Mouse (Mus musculus): ENCODE measurements around the gene Ccr6. TPM values are rescaled to one million over a fixed set of nuclear protein-coding genes. Genes with fewer than 3 reads are reported as not detected.
A peak's percentile ranks its signal among the peaks of the same experiment; 100 is the strongest.
"Not testable (repeated sequence)": the region's sequence is repeated elsewhere in the genome, so short reads cannot be mapped to it uniquely, and the experiment has no call there.

Gene Ccr6
- not detected in 2 replicates for polyA plus RNA-seq (2014; fragmentation: Nextera tagmentation; extraction: Ambion mirVana)

GRCm38 (mm10) chr17:8235743-8236142 is at the start of gene Ccr6:
TSS of gene Ccr6 (plus strand) at chr17:8236043.
- Histone ChIP-seq H3K9me3 (ENCODE audit: control insufficient read depth, low read length) (no peaks in the 10 kb centered on the region), H3K27me3 (replicated peaks; ENCODE audit: control insufficient read depth, insufficient read depth, low read length) (0 out of 2 replicates have a peak, but pooled peaks cover 3% of the 10 kb centered on the region), H3K36me3 (ENCODE audit: control insufficient read depth, insufficient read depth, low read length) (no peaks in the 10 kb centered on the region), H3K27ac (ENCODE audit: low read depth, low read length) (no peak within 1 kb of the TSS), H3K9ac (ENCODE audit: low read depth, low read length) (no peak within 1 kb of the TSS), H3K4me1 (replicated peaks; ENCODE audit: control insufficient read depth, insufficient read depth, low read length) (no peaks in the 10 kb centered on the region), H3K4me3 (ENCODE audit: low read depth, low read length) (no peak within 1 kb of the TSS), H3K4me2 (no peak within 1 kb of the TSS)
- ATAC-seq (replicated peaks; ENCODE audit: low FRiP score) (no peak), DNase-seq (ENCODE audit: low spot score) (no peak)
- WGBS = 50% methylated on average over 3 of the region's 3 CpGs

- ATAC-seq (replicated peaks; ENCODE audit: low FRiP score) (no peak), DNase-seq (ENCODE audit: low spot score) (no peak)
- WGBS = 92% methylated on average over 8 of the region's 8 CpGs
- H3K36me3 ChIP-seq (ENCODE audit: control insufficient read depth, insufficient read depth, low read length) = peaks cover 31% of the 10 kb centered on the region; the same call in 1 of the 2 replicates
- H3K9ac ChIP-seq (ENCODE audit: low read depth, low read length) = no peak overlapping the region
- no peak overlapping the region for H3K4me2 ChIP-seq
- no peaks in the 10 kb centered on the region for H3K9me3 ChIP-seq (ENCODE audit: control insufficient read depth, low read length)
- no peaks in the 10 kb centered on the region for H3K27me3 ChIP-seq (replicated peaks; ENCODE audit: control insufficient read depth, insufficient read depth, low read length)
- no peak overlapping the region for H3K27ac ChIP-seq (ENCODE audit: low read depth, low read length)
- H3K4me3 ChIP-seq (ENCODE audit: low read depth, low read length) = no peak overlapping the region
- no peaks in the 10 kb centered on the region for H3K4me1 ChIP-seq (replicated peaks; ENCODE audit: control insufficient read depth, insufficient read depth, low read length)
Measured at GRCm38 (mm10) chr17:8193678-8194077, 42.2 kb upstream of the Ccr6 start.

- H3K4me1 ChIP-seq (replicated peaks; ENCODE audit: control insufficient read depth, insufficient read depth, low read length) = no peaks in the 10 kb centered on the region
- H3K27ac ChIP-seq (ENCODE audit: low read depth, low read length) = no peak overlapping the region
- no peaks in the 10 kb centered on the region for H3K9me3 ChIP-seq (ENCODE audit: control insufficient read depth, low read length)
- H3K27me3 ChIP-seq (replicated peaks; ENCODE audit: control insufficient read depth, insufficient read depth, low read length) = no peaks in the 10 kb centered on the region
- H3K4me2 ChIP-seq = no peak overlapping the region
- DNase-seq (ENCODE audit: low spot score) = no peak
- H3K9ac ChIP-seq (ENCODE audit: low read depth, low read length) = no peak overlapping the region
- peaks cover 22% of the 10 kb centered on the region; the same call in 1 of the 2 replicates for H3K36me3 ChIP-seq (ENCODE audit: control insufficient read depth, insufficient read depth, low read length)
- no peak for ATAC-seq (replicated peaks; ENCODE audit: low FRiP score)
- H3K4me3 ChIP-seq (ENCODE audit: low read depth, low read length) = no peak overlapping the region
- WGBS = 88% methylated on average over 8 of the region's 8 CpGs
Measured at GRCm38 (mm10) chr17:8195685-8196376, 40.0 kb upstream of the Ccr6 start.

GRCm38 (mm10) chr17:8197652-8198051 is 38.2 kb upstream of the Ccr6 start:
- Histone ChIP-seq H3K9ac (ENCODE audit: low read depth, low read length) (no peak overlapping the region), H3K9me3 (ENCODE audit: control insufficient read depth, low read length) (no peaks in the 10 kb centered on the region), H3K27me3 (replicated peaks; ENCODE audit: control insufficient read depth, insufficient read depth, low read length) (no peaks in the 10 kb centered on the region), H3K4me2 (no peak overlapping the region), H3K36me3 (ENCODE audit: control insufficient read depth, insufficient read depth, low read length) (peaks cover 14% of the 10 kb centered on the region; the same call in 1 of the 2 replicates), H3K4me1 (replicated peaks; ENCODE audit: control insufficient read depth, insufficient read depth, low read length) (no peaks in the 10 kb centered on the region), H3K27ac (ENCODE audit: low read depth, low read length) (no peak overlapping the region), H3K4me3 (ENCODE audit: low read depth, low read length) (no peak overlapping the region)
- DNase-seq (ENCODE audit: low spot score) (no peak), ATAC-seq (replicated peaks; ENCODE audit: low FRiP score) (0 out of 2 replicates have a peak, but pooled peaks have one; percentile 39)
- 78% methylated on average over 3 of the region's 3 CpGs for WGBS

- ATAC-seq (replicated peaks; ENCODE audit: low FRiP score) (no peak), DNase-seq (ENCODE audit: low spot score) (no peak)
- no peak overlapping the region for H3K27ac ChIP-seq (ENCODE audit: low read depth, low read length)
- H3K27me3 ChIP-seq (replicated peaks; ENCODE audit: control insufficient read depth, insufficient read depth, low read length) = no peaks in the 10 kb centered on the region
- no peak overlapping the region for H3K4me3 ChIP-seq (ENCODE audit: low read depth, low read length)
- 76% methylated on average over 11 of the region's 11 CpGs for WGBS
- H3K9me3 ChIP-seq (ENCODE audit: control insufficient read depth, low read length) = no peaks in the 10 kb centered on the region
- H3K36me3 ChIP-seq (ENCODE audit: control insufficient read depth, insufficient read depth, low read length) = peaks cover 9% of the 10 kb centered on the region; the same call in 1 of the 2 replicates
- H3K4me1 ChIP-seq (replicated peaks; ENCODE audit: control insufficient read depth, insufficient read depth, low read length) = no peaks in the 10 kb centered on the region
- no peak overlapping the region for H3K4me2 ChIP-seq
- H3K9ac ChIP-seq (ENCODE audit: low read depth, low read length) = no peak overlapping the region
Measured at GRCm38 (mm10) chr17:8199067-8199935, 36.5 kb upstream of the Ccr6 start.

- DNase-seq (ENCODE audit: low spot score) = no peak
- no peaks in the 10 kb centered on the region for H3K9me3 ChIP-seq (ENCODE audit: control insufficient read depth, low read length)
- no peaks in the 10 kb centered on the region for H3K4me1 ChIP-seq (replicated peaks; ENCODE audit: control insufficient read depth, insufficient read depth, low read length)
- H3K27ac ChIP-seq (ENCODE audit: low read depth, low read length) = no peak overlapping the region
- H3K4me2 ChIP-seq = no peak overlapping the region
- no peak overlapping the region for H3K4me3 ChIP-seq (ENCODE audit: low read depth, low read length)
- no peak overlapping the region for H3K9ac ChIP-seq (ENCODE audit: low read depth, low read length)
- WGBS = 62% methylated on average over 1 of the region's 1 CpGs
- no peaks in the 10 kb centered on the region for H3K27me3 ChIP-seq (replicated peaks; ENCODE audit: control insufficient read depth, insufficient read depth, low read length)
- ATAC-seq (replicated peaks; ENCODE audit: low FRiP score) = no peak
- 0 out of 2 replicates have a peak, but pooled peaks cover 6% of the 10 kb centered on the region for H3K36me3 ChIP-seq (ENCODE audit: control insufficient read depth, insufficient read depth, low read length)
Measured at GRCm38 (mm10) chr17:8199936-8200330, 35.9 kb upstream of the Ccr6 start.

- ATAC-seq (replicated peaks; ENCODE audit: low FRiP score) = no peak
- Histone ChIP-seq H3K4me2 (no peak overlapping the region), H3K9ac (ENCODE audit: low read depth, low read length) (no peak overlapping the region), H3K27me3 (replicated peaks; ENCODE audit: control insufficient read depth, insufficient read depth, low read length) (no peaks in the 10 kb centered on the region), H3K4me3 (ENCODE audit: low read depth, low read length) (no peak overlapping the region), H3K27ac (ENCODE audit: low read depth, low read length) (no peak overlapping the region), H3K36me3 (ENCODE audit: control insufficient read depth, insufficient read depth, low read length) (no peaks in the 10 kb centered on the region), H3K9me3 (ENCODE audit: control insufficient read depth, low read length) (no peaks in the 10 kb centered on the region), H3K4me1 (replicated peaks; ENCODE audit: control insufficient read depth, insufficient read depth, low read length) (no peaks in the 10 kb centered on the region)
- 40% methylated on average over 1 of the region's 1 CpGs for WGBS
- DNase-seq (ENCODE audit: low spot score) = no peak
Measured at GRCm38 (mm10) chr17:8203487-8203886, 32.4 kb upstream of the Ccr6 start.

- H3K4me1 ChIP-seq (replicated peaks; ENCODE audit: control insufficient read depth, insufficient read depth, low read length); H3K27me3 ChIP-seq (replicated peaks; ENCODE audit: control insufficient read depth, insufficient read depth, low read length); ATAC-seq (replicated peaks; ENCODE audit: low FRiP score); H3K9ac ChIP-seq (ENCODE audit: low read depth, low read length); H3K36me3 ChIP-seq (ENCODE audit: control insufficient read depth, insufficient read depth, low read length); H3K4me2 ChIP-seq; H3K9me3 ChIP-seq (ENCODE audit: control insufficient read depth, low read length); DNase-seq (ENCODE audit: low spot score); H3K27ac ChIP-seq (ENCODE audit: low read depth, low read length); H3K4me3 ChIP-seq (ENCODE audit: low read depth, low read length): not testable (repeated sequence)
- WGBS = 75% methylated on average over 1 of the region's 1 CpGs
Measured at GRCm38 (mm10) chr17:8205221-8205631, 30.6 kb upstream of the Ccr6 start.

All from liver, embryonic 11.5 days (tissue).